Mouse (Mus musculus) forebrain, embryonic 12.5 days (tissue): ENCODE measurements at regions not wholly inside any gene's neighbourhood (a gene's known extent, or its start where the extent isn't known, plus 50 kb on each side); places are given as distances from the start of the nearest gene placed in this dataset.

Source experiments
- ATAC-seq: fragments of 200-750 bp; cut with Nextera tagmentation; 2 replicates; pipeline ENCODE4 v1.8.0; 2017; ENCODE audit warnings: moderate TSS enrichment; ENCODE audit not compliant: low FRiP score
- H3K27ac ChIP-seq: fragments of 300-500 bp; sonication (generic); 2 replicates; pipeline ENCODE4 v1.5.1; 2016; ENCODE audit warnings: mild to moderate bottlenecking
- H3K27me3 ChIP-seq: fragments of 300-500 bp; sonication (generic); 2 replicates; pipeline ENCODE4 v1.6.1; 2016; ENCODE audit warnings: mild to moderate bottlenecking
- H3K36me3 ChIP-seq: fragments of 300-500 bp; sonication (generic); replicated peaks from 2 replicates; pipeline ENCODE4 v1.6.1; 2016; ENCODE audit warnings: mild to moderate bottlenecking
- H3K4me1 ChIP-seq: fragments of 300-500 bp; sonication (generic); 2 replicates; pipeline ENCODE4 v1.6.1; 2016
- H3K4me2 ChIP-seq: fragments of 300-500 bp; sonication (generic); 2 replicates; pipeline ENCODE4 v1.6.1; 2016; ENCODE audit warnings: mild to moderate bottlenecking, moderate library complexity
- H3K4me3 ChIP-seq: fragments of 300-500 bp; sonication (generic); replicated peaks from 2 replicates; pipeline ENCODE4 v1.5.1; 2016; ENCODE audit warnings: mild to moderate bottlenecking
- H3K9ac ChIP-seq: fragments of 300-500 bp; sonication (generic); 2 replicates; pipeline ENCODE4 v1.6.1; 2016; ENCODE audit warnings: mild to moderate bottlenecking
- H3K9me3 ChIP-seq: fragments of 300-500 bp; sonication (generic); 2 replicates; pipeline ENCODE4 v1.6.1; 2016
- WGBS: fragments of 180-500 bp; shearing (Covaris S2); methylation state at CpG from one replicate; pipeline ENCODE4 v1.1.7; 2016; 5-methylcytosine and 5-hydroxymethylcytosine counted together

GRCm38 (mm10) chr17:16247681-16248080 is 416.8 kb upstream of the Rgmb start:
- H3K4me3 ChIP-seq, result no peak overlapping the region
- H3K36me3 ChIP-seq, result no peaks in the 10 kb centered on the region
- H3K9ac ChIP-seq, result no peak overlapping the region
- H3K27ac ChIP-seq, result no peak overlapping the region
- no peak for ATAC-seq
- H3K9me3 ChIP-seq, result no peaks in the 10 kb centered on the region
- no peaks in the 10 kb centered on the region for H3K4me1 ChIP-seq
- H3K4me2 ChIP-seq, result no peak overlapping the region
- WGBS, result 84% methylated on average over 3 of the region's 3 CpGs
- H3K27me3 ChIP-seq, result no peaks in the 10 kb centered on the region

GRCm38 (mm10) chr17:16221253-16221652 is 390.4 kb upstream of the Rgmb start:
- Histone ChIP-seq H3K27me3 (no peaks in the 10 kb centered on the region), H3K4me1 (no peaks in the 10 kb centered on the region), H3K27ac (no peak overlapping the region), H3K4me3 (no peak overlapping the region), H3K36me3 (no peaks in the 10 kb centered on the region), H3K9me3 (no peaks in the 10 kb centered on the region), H3K9ac (no peak overlapping the region), H3K4me2 (no peak overlapping the region)
- ATAC-seq, result no peak
- 73% methylated on average over 2 of the region's 2 CpGs for WGBS

GRCm38 (mm10) chr17:16219675-16220566 is 389.1 kb upstream of the Rgmb start:
- Histone ChIP-seq H3K9me3 (no peaks in the 10 kb centered on the region), H3K4me3 (no peak overlapping the region), H3K36me3 (no peaks in the 10 kb centered on the region), H3K4me2 (no peak overlapping the region), H3K27me3 (no peaks in the 10 kb centered on the region), H3K9ac (no peak overlapping the region), H3K4me1 (no peaks in the 10 kb centered on the region), H3K27ac (no peak overlapping the region)
- no peak for ATAC-seq
- 83% methylated on average over 13 of the region's 13 CpGs for WGBS

- WGBS, result 63% methylated on average over 2 of the region's 2 CpGs
- H3K9ac ChIP-seq, result no peak overlapping the region
- peak; percentile 30; the same call in 1 of the 2 replicates for ATAC-seq
- no peak overlapping the region for H3K4me2 ChIP-seq
- H3K27me3 ChIP-seq, result no peaks in the 10 kb centered on the region
- no peak overlapping the region for H3K27ac ChIP-seq
- H3K36me3 ChIP-seq, result no peaks in the 10 kb centered on the region
- H3K4me1 ChIP-seq, result no peaks in the 10 kb centered on the region
- H3K4me3 ChIP-seq, result no peak overlapping the region
- H3K9me3 ChIP-seq, result no peaks in the 10 kb centered on the region
Observed at GRCm38 (mm10) chr17:16218623-16219022, 387.8 kb upstream of the Rgmb start.

- Histone ChIP-seq H3K27me3 (no peaks in the 10 kb centered on the region), H3K4me1 (no peaks in the 10 kb centered on the region), H3K36me3 (no peaks in the 10 kb centered on the region), H3K9me3 (no peaks in the 10 kb centered on the region), H3K9ac (no peak overlapping the region), H3K4me3 (no peak overlapping the region), H3K27ac (no peak overlapping the region), H3K4me2 (no peak overlapping the region)
- 86% methylated on average over 2 of the region's 2 CpGs for WGBS
- ATAC-seq, result no peak
Observed at GRCm38 (mm10) chr17:16216796-16217195, 386.0 kb upstream of the Rgmb start.

- no peak for ATAC-seq
- Histone ChIP-seq H3K9ac (no peak overlapping the region), H3K9me3 (no peaks in the 10 kb centered on the region), H3K27ac (no peak overlapping the region), H3K4me2 (no peak overlapping the region), H3K4me1 (no peaks in the 10 kb centered on the region), H3K4me3 (no peak overlapping the region), H3K27me3 (no peaks in the 10 kb centered on the region), H3K36me3 (no peaks in the 10 kb centered on the region)
- WGBS, result 76% methylated on average over 1 of the region's 1 CpGs
Observed at GRCm38 (mm10) chr17:16193636-16194035, 362.8 kb upstream of the Rgmb start.

- H3K4me1 ChIP-seq, result peaks cover 7% of the 10 kb centered on the region; the same call in 1 of the 2 replicates
- no peak for ATAC-seq
- H3K4me3 ChIP-seq, result no peak overlapping the region
- H3K36me3 ChIP-seq, result no peaks in the 10 kb centered on the region
- no peak overlapping the region for H3K9ac ChIP-seq
- H3K27ac ChIP-seq, result no peak overlapping the region
- no peak overlapping the region for H3K4me2 ChIP-seq
- no peaks in the 10 kb centered on the region for H3K9me3 ChIP-seq
- 88% methylated on average over 1 of the region's 1 CpGs for WGBS
- H3K27me3 ChIP-seq, result no peaks in the 10 kb centered on the region
Observed at GRCm38 (mm10) chr17:16180856-16181255, 350.0 kb upstream of the Rgmb start.

- H3K27me3 ChIP-seq, result no peaks in the 10 kb centered on the region
- H3K36me3 ChIP-seq, result no peaks in the 10 kb centered on the region
- no peak for ATAC-seq
- H3K4me2 ChIP-seq, result no peak overlapping the region
- H3K9me3 ChIP-seq, result no peaks in the 10 kb centered on the region
- no peak overlapping the region for H3K4me3 ChIP-seq
- 77% methylated on average over 2 of the region's 2 CpGs for WGBS
- H3K27ac ChIP-seq, result no peak overlapping the region
- no peak overlapping the region for H3K9ac ChIP-seq
- H3K4me1 ChIP-seq, result peaks cover 7% of the 10 kb centered on the region; the same call in 1 of the 2 replicates
Observed at GRCm38 (mm10) chr17:16178102-16178501, 347.3 kb upstream of the Rgmb start.

GRCm38 (mm10) chr17:16176782-16177510 is 346.1 kb upstream of the Rgmb start:
- H3K4me3 ChIP-seq, result no peak overlapping the region
- H3K9me3 ChIP-seq, result no peaks in the 10 kb centered on the region
- 0 out of 2 replicates have a peak, but pooled peaks have one; percentile 36 for ATAC-seq
- H3K27ac ChIP-seq, result no peak overlapping the region
- WGBS, result 37% methylated on average over 8 of the region's 8 CpGs
- peaks cover 7% of the 10 kb centered on the region; the same call in 1 of the 2 replicates for H3K4me1 ChIP-seq
- no peak overlapping the region for H3K9ac ChIP-seq
- no peaks in the 10 kb centered on the region for H3K36me3 ChIP-seq
- H3K27me3 ChIP-seq, result no peaks in the 10 kb centered on the region
- H3K4me2 ChIP-seq, result no peak overlapping the region

GRCm38 (mm10) chr17:16173568-16174105 is 342.8 kb upstream of the Rgmb start:
- Histone ChIP-seq H3K9me3 (no peaks in the 10 kb centered on the region), H3K27ac (no peak overlapping the region)

GRCm38 (mm10) chr17:16166731-16167130 is 335.9 kb upstream of the Rgmb start:
- Histone ChIP-seq H3K36me3 (no peaks in the 10 kb centered on the region), H3K4me1 (no peaks in the 10 kb centered on the region), H3K27ac (no peak overlapping the region), H3K27me3 (no peaks in the 10 kb centered on the region), H3K4me2 (no peak overlapping the region), H3K9me3 (no peaks in the 10 kb centered on the region), H3K9ac (no peak overlapping the region), H3K4me3 (no peak overlapping the region)
- 72% methylated on average over 2 of the region's 2 CpGs for WGBS
- no peak for ATAC-seq

More at GRCm38 (mm10) chr17:16173568-16174105, 342.8 kb upstream of the Rgmb start:
- ATAC-seq, result no peak
- Histone ChIP-seq H3K9ac (no peak overlapping the region), H3K4me2 (no peak overlapping the region), H3K4me1 (peaks cover 7% of the 10 kb centered on the region; the same call in 1 of the 2 replicates), H3K4me3 (no peak overlapping the region), H3K27me3 (no peaks in the 10 kb centered on the region), H3K36me3 (no peaks in the 10 kb centered on the region)
- 74% methylated on average over 3 of the region's 3 CpGs for WGBS

GRCm38 (mm10) chr17:16158119-16158518 is 327.3 kb upstream of the Rgmb start:
- Histone ChIP-seq H3K4me2 (no peak overlapping the region), H3K27ac (no peak overlapping the region), H3K27me3 (no peaks in the 10 kb centered on the region), H3K36me3 (no peaks in the 10 kb centered on the region), H3K4me1 (no peaks in the 10 kb centered on the region), H3K9ac (no peak overlapping the region), H3K9me3 (no peaks in the 10 kb centered on the region), H3K4me3 (no peak overlapping the region)
- ATAC-seq, result no peak
- 55% methylated on average over 3 of the region's 3 CpGs for WGBS
